ENCODE assay signal across 26 mouse cellular contexts in genomic region chr1:11466325-11466724, GRCm38 (mm10). TPM values are rescaled to one million over a fixed set of nuclear protein-coding genes. Genes with fewer than 3 reads are reported as not detected.
DNase-seq lines count a peak whose midpoint lies in the region; ATAC-seq and TF ChIP-seq lines count a peak whose summit lies in the region.
"Had no signal": no experiment of that assay in that cellular context is flagged by ENCODE, and none has a peak within 500 bp of the region (broad histone marks: within the 10 kb centered on the region; RNA-seq: fewer than 3 reads in every experiment).

No protein-coding gene starts in this region.

- no peaks in the 10 kb centered on the region for H3K9me3 ChIP-seq in forebrain, postnatal 0 days (ENCODE audit: low read length)
- no peaks in the 10 kb centered on the region for H3K9me3 ChIP-seq in forebrain, embryonic 15.5 days
- no peaks in the 10 kb centered on the region for H3K9me3 ChIP-seq in kidney, postnatal 0 days (replicated peaks; ENCODE audit: low read length)
- no peaks in the 10 kb centered on the region for H3K9me3 ChIP-seq in kidney, embryonic 16.5 days (ENCODE audit: low read length)
- no peaks in the 10 kb centered on the region for H3K9me3 ChIP-seq in E14TG2a.4 (ENCODE audit: low read length)
- H3K9me3 ChIP-seq: embryonic facial prominence, embryonic 12.5 days; limb, embryonic 12.5 days; liver, embryonic 12.5 days; lung, embryonic 15.5 days; midbrain, embryonic 10.5 days; neural tube, embryonic 13.5 days had no signal

- H3K36me3 ChIP-seq in forebrain, postnatal 0 days (ENCODE audit: insufficient read depth) = no peaks in the 10 kb centered on the region
- H3K36me3 ChIP-seq in forebrain, embryonic 15.5 days = no peaks in the 10 kb centered on the region
- H3K36me3 ChIP-seq in kidney, postnatal 0 days (ENCODE audit: insufficient read depth, low read length) = no peaks in the 10 kb centered on the region
- H3K36me3 ChIP-seq in kidney, embryonic 16.5 days (ENCODE audit: insufficient read depth, low read length) = no peaks in the 10 kb centered on the region
- no peaks in the 10 kb centered on the region for H3K36me3 ChIP-seq in E14TG2a.4 (ENCODE audit: insufficient read depth, low read length)
- H3K36me3 ChIP-seq: embryonic facial prominence, embryonic 12.5 days; limb, embryonic 12.5 days; liver, embryonic 12.5 days; lung, embryonic 15.5 days; midbrain, embryonic 10.5 days; neural tube, embryonic 13.5 days had no signal

- TF ChIP-seq CTCF in forebrain, postnatal 0 days (IDR thresholded peaks at IDR 0.05; ENCODE audit: low read depth) = peak; percentile 56
- peak; percentile 48 for TF ChIP-seq CTCF in kidney, postnatal 0 days (IDR thresholded peaks at IDR 0.05; ENCODE audit: low read depth)
- TF ChIP-seq CTCF in E14TG2a.4 (conservative IDR thresholded peaks at IDR 0.05; ENCODE audit: low read length) = peak; percentile 30

- 79% methylated on average over 1 of the region's 1 CpGs for WGBS in forebrain, postnatal 0 days
- WGBS in forebrain, embryonic 15.5 days = 73% methylated on average over 1 of the region's 1 CpGs
- WGBS in kidney, postnatal 0 days = 60% methylated on average over 1 of the region's 1 CpGs
- WGBS in kidney, embryonic 16.5 days = 68% methylated on average over 1 of the region's 1 CpGs

- peak; percentile 45 for DNase-seq in forebrain, postnatal 0 days
- no peak for DNase-seq in kidney, postnatal 0 days (ENCODE audit: low spot score)
- DNase-seq in ZHBTc4 (ENCODE audit: low read depth, low spot score) = peak; percentile 21
- no peak for DNase-seq in urinary bladder, adult 2 months (ENCODE audit: low spot score)
- DNase-seq in cerebellum, adult 8-10 months = no peak
- DNase-seq: adrenal gland, postnatal 36 days; cerebellum, adult 9-11 months; heart, postnatal 4 days; kidney, adult 8-10 months; kidney, postnatal 36 days; layer of hippocampus, adult 9-11 months; right cerebral cortex, adult 18-20 months; thymus, postnatal 25 days had no signal

- H3K9ac ChIP-seq in forebrain, postnatal 0 days = no peak overlapping the region
- H3K9ac ChIP-seq in forebrain, embryonic 15.5 days (replicated peaks) = no peak overlapping the region
- H3K9ac ChIP-seq in kidney, postnatal 0 days (ENCODE audit: low read depth, low read length) = no peak overlapping the region
- no peak overlapping the region for H3K9ac ChIP-seq in kidney, embryonic 16.5 days (replicated peaks; ENCODE audit: low read length)
- H3K9ac ChIP-seq: embryonic facial prominence, embryonic 12.5 days; limb, embryonic 12.5 days; liver, embryonic 12.5 days; lung, embryonic 15.5 days; neural tube, embryonic 13.5 days had no signal

- H3K4me1 ChIP-seq in forebrain, postnatal 0 days (ENCODE audit: insufficient read depth) = no peaks in the 10 kb centered on the region
- H3K4me1 ChIP-seq in forebrain, embryonic 15.5 days = no peaks in the 10 kb centered on the region
- no peaks in the 10 kb centered on the region for H3K4me1 ChIP-seq in kidney, postnatal 0 days (replicated peaks; ENCODE audit: insufficient read depth, low read length)
- H3K4me1 ChIP-seq in kidney, embryonic 16.5 days (ENCODE audit: insufficient read depth, low read length) = no peaks in the 10 kb centered on the region
- H3K4me1 ChIP-seq in E14TG2a.4 (replicated peaks; ENCODE audit: low read depth, low read length) = peaks cover 40% of the 10 kb centered on the region
- H3K4me1 ChIP-seq: embryonic facial prominence, embryonic 12.5 days; limb, embryonic 12.5 days; liver, embryonic 12.5 days; lung, embryonic 15.5 days; neural tube, embryonic 13.5 days had no signal

- no peak overlapping the region for H3K4me3 ChIP-seq in forebrain, postnatal 0 days (ENCODE audit: low read depth, low read length)
- H3K4me3 ChIP-seq in forebrain, embryonic 15.5 days = no peak overlapping the region
- H3K4me3 ChIP-seq in kidney, postnatal 0 days (replicated peaks; ENCODE audit: low read depth, low read length) = no peak overlapping the region
- H3K4me3 ChIP-seq in kidney, embryonic 16.5 days (ENCODE audit: low read length) = no peak overlapping the region
- H3K4me3 ChIP-seq in E14TG2a.4 (replicated peaks; ENCODE audit: low read length) = no peak overlapping the region
- H3K4me3 ChIP-seq: embryonic facial prominence, embryonic 12.5 days; erythroblast, embryonic 14.5 days; limb, embryonic 12.5 days; liver, embryonic 12.5 days; lung, embryonic 15.5 days; midbrain, embryonic 10.5 days; neural tube, embryonic 13.5 days had no signal

- ATAC-seq in forebrain, postnatal 0 days = no peak
- no peak for ATAC-seq in forebrain, embryonic 15.5 days (replicated peaks)
- ATAC-seq in kidney, postnatal 0 days (replicated peaks; ENCODE audit: low FRiP score, low read depth) = no peak
- no peak for ATAC-seq in kidney, embryonic 16.5 days (ENCODE audit: low FRiP score, low TSS enrichment)
- ATAC-seq: forebrain, embryonic 16.5 days; liver, embryonic 12.5 days had no signal

- no peak overlapping the region for H3K4me2 ChIP-seq in forebrain, postnatal 0 days (ENCODE audit: low read depth)
- H3K4me2 ChIP-seq in forebrain, embryonic 15.5 days (replicated peaks) = no peak overlapping the region
- H3K4me2 ChIP-seq in kidney, postnatal 0 days (ENCODE audit: low read length) = no peak overlapping the region
- H3K4me2 ChIP-seq in kidney, embryonic 16.5 days (replicated peaks; ENCODE audit: low read depth, low read length) = no peak overlapping the region
- H3K4me2 ChIP-seq: embryonic facial prominence, embryonic 12.5 days; limb, embryonic 12.5 days; liver, embryonic 12.5 days; lung, embryonic 15.5 days; neural tube, embryonic 13.5 days had no signal

- H3K27me3 ChIP-seq in forebrain, postnatal 0 days (ENCODE audit: insufficient read depth, low read length) = no peaks in the 10 kb centered on the region
- H3K27me3 ChIP-seq in forebrain, embryonic 15.5 days = no peaks in the 10 kb centered on the region
- no peaks in the 10 kb centered on the region for H3K27me3 ChIP-seq in kidney, postnatal 0 days (ENCODE audit: insufficient read depth, low read length)
- no peaks in the 10 kb centered on the region for H3K27me3 ChIP-seq in kidney, embryonic 16.5 days (ENCODE audit: insufficient read depth, low read length)
- H3K27me3 ChIP-seq in E14TG2a.4 (ENCODE audit: insufficient read depth, low read length) = no peaks in the 10 kb centered on the region
- H3K27me3 ChIP-seq: embryonic facial prominence, embryonic 12.5 days; limb, embryonic 12.5 days; liver, embryonic 12.5 days; lung, embryonic 15.5 days; neural tube, embryonic 13.5 days had no signal

- H3K27ac ChIP-seq in forebrain, postnatal 0 days (ENCODE audit: low read depth, low read length) = no peak overlapping the region
- no peak overlapping the region for H3K27ac ChIP-seq in forebrain, embryonic 15.5 days (replicated peaks)
- no peak overlapping the region for H3K27ac ChIP-seq in kidney, postnatal 0 days
- no peak overlapping the region for H3K27ac ChIP-seq in kidney, embryonic 16.5 days (ENCODE audit: low read length)
- H3K27ac ChIP-seq: embryonic facial prominence, embryonic 12.5 days; limb, embryonic 12.5 days; liver, embryonic 12.5 days; lung, embryonic 15.5 days; macrophage; midbrain, embryonic 10.5 days; neural tube, embryonic 13.5 days had no signal

RNA-seq across cellular contexts. Expression of gene A830018L16Rik, which starts 52.4 kb away (rescaled TPM):
- 32.1 and 49.3 TPM in 2 replicates for total RNA-seq in forebrain, postnatal 0 days (2014; rRNA removed)
- polyA plus RNA-seq in forebrain, postnatal 0 days (2015; fragmentation: Nextera tagmentation; extraction: Ambion mirVana) = 16.6 and 18.3 TPM in 2 replicates
- 4.5 and 7.3 TPM in 2 replicates for polyA plus RNA-seq in forebrain, embryonic 15.5 days (2015; fragmentation: Nextera tagmentation; extraction: Ambion mirVana)
- 0.14 TPM in 1 of 2 replicates, not detected in the other for polyA plus RNA-seq in kidney, postnatal 0 days (2015; fragmentation: Nextera tagmentation; extraction: Ambion mirVana)
- polyA plus RNA-seq in kidney, embryonic 16.5 days (2015; fragmentation: Nextera tagmentation; extraction: Ambion mirVana) = 0.30 and 0.42 TPM in 2 replicates
- polyA plus RNA-seq in urinary bladder, adult 2 months (2012; rRNA removed) = 0.11 and 0.52 TPM in 2 replicates
- total RNA-seq: granulocyte monocyte progenitor cell, adult 5-6 weeks had no signal
- polyA plus RNA-seq: erythroblast, embryonic 14.5 days; liver, embryonic 12.5 days; macrophage had no signal

Comparison
In these comparisons a context has a peak if more than half of its experiments do, and no peak if none do; other contexts are left out.
1. DNase-seq: peak in forebrain, postnatal 0 days (single experiment) and ZHBTc4 (single experiment); none in kidney, postnatal 0 days (single experiment), urinary bladder, adult 2 months (single experiment) and cerebellum, adult 8-10 months (single experiment).
2. Peak in every context shown above with its lines, with median percentiles within 50 percentile points of each other: CTCF ChIP-seq.